Mouse (Mus musculus) erythroblast, embryonic 14.5 days (primary cell): ENCODE measurements around the gene Olfr372.
"Not testable (repeated sequence)": the region's sequence is repeated elsewhere in the genome, so short reads cannot be mapped to it uniquely, and the experiment has no call there.

ENCODE experiments used
- GATA1 ChIP-seq: IDR thresholded peaks from 2 replicates; pipeline ENCODE4 v1.6.1; 2012; ENCODE audit warnings: low read length, inconsistent platforms, mixed read lengths
- TAL1 ChIP-seq: IDR thresholded peaks from 3 replicates; pipeline ENCODE4 v1.6.1; 2012; ENCODE audit warnings: low read length, inconsistent platforms, mixed read lengths

DNA sequence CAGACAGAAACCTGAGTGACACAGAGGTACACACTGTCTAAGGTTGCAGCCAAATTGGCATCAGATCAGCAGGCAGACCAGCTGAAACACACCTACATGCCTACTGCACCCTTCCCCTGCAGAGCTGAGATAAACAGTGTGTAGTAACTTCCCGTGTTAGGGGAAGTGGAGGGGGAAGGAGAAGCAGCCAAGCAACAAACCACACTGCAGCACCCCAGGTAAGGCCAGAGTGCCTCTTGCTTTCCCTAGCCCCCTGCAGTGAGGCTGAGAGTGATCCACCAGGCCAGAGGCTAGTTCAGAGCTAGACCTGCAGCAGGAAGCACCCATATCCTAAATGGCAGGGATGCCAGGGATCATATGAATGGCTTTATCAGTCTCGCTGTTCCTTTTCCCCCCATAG is 23.7 kb upstream of the Olfr372 start:
- TF ChIP-seq GATA1, TAL1: not testable (repeated sequence)
